Mouse (Mus musculus): ENCODE data around the gene Utp3. TPM values are rescaled to one million over a fixed set of nuclear protein-coding genes. Genes with fewer than 3 reads are reported as not detected.

The Utp3 gene
- total and polyA plus RNA-seq, 3 experiments: 55.5 to 169 (median 66.6) TPM

DNA sequence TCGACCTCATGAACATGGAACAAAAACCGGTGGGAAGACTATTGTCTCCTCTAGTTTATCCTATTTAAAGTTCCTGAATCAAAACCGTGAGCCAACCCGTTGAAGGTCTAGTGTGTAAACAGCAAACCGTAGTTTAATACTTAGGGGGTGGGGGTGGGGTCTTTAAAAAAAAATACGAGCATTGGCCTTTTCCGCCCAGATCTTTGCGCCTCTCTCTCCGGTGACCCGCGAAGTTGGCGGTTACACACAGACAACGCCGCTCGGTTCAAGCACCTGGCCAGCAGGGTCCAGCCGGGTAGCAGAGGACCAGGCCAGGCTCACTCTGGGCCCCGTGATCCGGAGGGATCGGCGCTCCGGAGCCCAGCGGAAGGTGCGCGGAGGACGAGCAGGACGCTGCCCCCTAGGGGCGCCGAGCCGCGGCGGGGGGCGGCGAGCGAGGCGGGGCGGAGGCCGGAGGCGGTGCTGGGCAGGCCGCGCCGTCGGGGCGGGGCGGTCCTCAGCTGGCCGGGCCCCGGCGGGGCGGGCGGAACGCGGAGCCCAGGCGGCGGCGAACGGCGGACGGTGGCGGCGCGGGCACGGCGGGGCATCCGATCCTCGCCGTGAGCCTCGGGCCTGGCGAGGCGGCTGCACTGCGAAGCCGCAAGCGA is 10.4 kb downstream of the Utp3 start, which contains the start of gene Rufy3:
TSS of gene Rufy3 (plus strand) at position 540 of the 647 bp plus-strand sequence.
- Histone ChIP-seq H3K9ac (ENCODE audit: insufficient read depth, low read depth) (peak within 1 kb of the TSS; percentile 63), H3K27me3 (replicated peaks) (no peaks in the 10 kb centered on the region), H3K36me3 (replicated peaks in 1 of 2; ENCODE audit: control insufficient read depth in 1 of 2, insufficient read depth in 1 of 2, low read length in 1 of 2) (peaks cover 0 to 13% of the 10 kb centered on the region in 2 experiments), H3K4me2 (ENCODE audit: insufficient read depth, low read depth, poor library complexity, severe bottlenecking) (peak within 1 kb of the TSS; percentile 96), H3K4me3 (replicated peaks in 1 of 3; ENCODE audit: low read depth in 2 of 3, low read length in 2 of 3, poor library complexity in 1 of 3) (peak within 1 kb of the TSS; percentile 84 to 92 (median 90)), H3K27ac (ENCODE audit: insufficient read depth, low read depth) (peak within 1 kb of the TSS; percentile 72), H3K4me1 (ENCODE audit: control insufficient read depth in 1 of 2, insufficient read depth in 2 of 2) (peaks cover 0 to 37% of the 10 kb centered on the region in 2 experiments; a peak in 2 of 4 replicates), H3K9me3 (replicated peaks; ENCODE audit: low read length) (no peaks in the 10 kb centered on the region), H3K79me2 (replicated peaks; ENCODE audit: control insufficient read depth, extremely low read depth, insufficient read depth, poor library complexity, severe bottlenecking) (peaks cover 47% of the 10 kb centered on the region)
- dilution Hi-C loops (cut with MboI; ENCODE audit: extremely low pct_ligation_motif_present, extremely low pct_unique_long_range_greater_than_20kb, low sequenced_read_pairs) (no loop called here), in situ Hi-C loops (cut with MboI; ENCODE audit: low pct_ligation_motif_present, low pct_unique_long_range_greater_than_20kb, low sequenced_read_pairs) (no loop called here)
- no peak for TF ChIP-seq GABPA (IDR thresholded peaks at IDR 0.05; ENCODE audit: insufficient replicate concordance, low read depth, low read length)
- TF ChIP-seq MYC (IDR thresholded peaks at IDR 0.05; ENCODE audit: low read depth, low read length): no peak
- TF ChIP-seq IRF4 (IDR thresholded peaks at IDR 0.05; ENCODE audit: low read depth, low read length): peak; percentile 39; the same call in 1 of the 2 replicates
- peak; percentile 42; the same call in 1 of the 2 replicates for TF ChIP-seq ELF1 (IDR thresholded peaks at IDR 0.05; ENCODE audit: low read depth, low read length)
- TF ChIP-seq MXI1 (IDR thresholded peaks at IDR 0.05; ENCODE audit: low read depth, low read length): peak; percentile 69
- no peak for TF ChIP-seq USF1 (IDR thresholded peaks at IDR 0.05; ENCODE audit: low read depth, low read length)
- no peak for TF ChIP-seq ZC3H11A (IDR thresholded peaks at IDR 0.05; ENCODE audit: low read depth, low read length)
- TF ChIP-seq NRF1 (IDR thresholded peaks at IDR 0.05; ENCODE audit: low read depth, low read length): peak; percentile 48; the same call in 1 of the 2 replicates
- no peak; the same call in 1 of the 2 replicates for TF ChIP-seq SMC3 (IDR thresholded peaks at IDR 0.05; ENCODE audit: low read depth, low read length)
- TF ChIP-seq ZNF384 (IDR thresholded peaks at IDR 0.05; ENCODE audit: low read depth, low read length): peak; percentile 87
- no peak for TF ChIP-seq PAX5 (IDR thresholded peaks at IDR 0.05; ENCODE audit: low read length)
- no peak for TF ChIP-seq ZKSCAN1 (IDR thresholded peaks at IDR 0.05; ENCODE audit: borderline replicate concordance, low read depth, low read length)
- TF ChIP-seq TBP (conservative IDR thresholded peaks at IDR 0.05; ENCODE audit: low read depth, low read length): no peak
- TF ChIP-seq MAFK (IDR thresholded peaks at IDR 0.05; ENCODE audit: insufficient replicate concordance, low read length): no peak
- 0 out of 2 replicates have a peak, but pooled peaks have one; percentile 28 for TF ChIP-seq MAX (IDR thresholded peaks at IDR 0.05; ENCODE audit: low read length)
- no peak for TF ChIP-seq JUND (conservative IDR thresholded peaks at IDR 0.05; ENCODE audit: low read depth, low read length)
- no peak for TF ChIP-seq ETS1 (conservative IDR thresholded peaks at IDR 0.05; ENCODE audit: low read depth, low read length)
- peak; percentile 66 for TF ChIP-seq TCF12 (IDR thresholded peaks at IDR 0.05; ENCODE audit: low read depth, low read length)
- no peak for TF ChIP-seq EP300 (IDR thresholded peaks at IDR 0.05; ENCODE audit: low read length)
- no peak for TF ChIP-seq MEF2A (IDR thresholded peaks at IDR 0.05; ENCODE audit: borderline replicate concordance, low read depth, low read length)
- peak; percentile 30; the same call in 1 of the 2 replicates for TF ChIP-seq BHLHE40 (IDR thresholded peaks at IDR 0.05; ENCODE audit: low read depth, low read length)
- no peak for TF ChIP-seq POLR2AphosphoS2 (IDR thresholded peaks at IDR 0.05; ENCODE audit: low read depth, low read length)
- no peak for TF ChIP-seq CHD1 (IDR thresholded peaks at IDR 0.05; ENCODE audit: low read depth, low read length)
- 0 out of 2 replicates have a peak, but pooled peaks have one; percentile 46 for TF ChIP-seq CHD2 (IDR thresholded peaks at IDR 0.05; ENCODE audit: low read length)
- no peak for TF ChIP-seq KAT2A (IDR thresholded peaks at IDR 0.05; ENCODE audit: insufficient replicate concordance, low read length)
- no peak for TF ChIP-seq JUN (IDR thresholded peaks at IDR 0.05; ENCODE audit: insufficient read depth, low read depth, low read length)
- no peak; the same call in none of the 2 replicates for TF ChIP-seq RAD21 (IDR thresholded peaks at IDR 0.05; ENCODE audit: low read depth, low read length)
- peak; percentile 97 for TF ChIP-seq UBTF (IDR thresholded peaks at IDR 0.05; ENCODE audit: low read depth, low read length)
- TF ChIP-seq USF2 (conservative IDR thresholded peaks at IDR 0.05; ENCODE audit: low read depth, low read length): no peak
- no peak for TF ChIP-seq RCOR1 (conservative IDR thresholded peaks at IDR 0.05; ENCODE audit: low read depth, low read length)
- TF ChIP-seq E2F4 (IDR thresholded peaks at IDR 0.05; ENCODE audit: insufficient replicate concordance, low read depth, low read length): no peak
- peak; percentile 62 for TF ChIP-seq POLR2A (IDR thresholded peaks at IDR 0.05; ENCODE audit: low read depth, low read length)
- TF ChIP-seq MAZ (IDR thresholded peaks at IDR 0.05; ENCODE audit: low read depth, low read length): peak; percentile 71
- TF ChIP-seq ZMIZ1 (IDR thresholded peaks at IDR 0.05; ENCODE audit: low read depth, low read length): no peak; the same call in 1 of the 2 replicates
- peak in 1 of 2 experiments; percentile 59; a peak in 2 of 4 replicates for TF ChIP-seq CTCF (conservative IDR thresholded peaks at IDR 0.05 in 1 of 2, IDR thresholded peaks at IDR 0.05 in 1 of 2; ENCODE audit: low read depth in 2 of 2, low read length in 2 of 2)
- peak; percentile 59; the same call in 1 of the 2 replicates for TF ChIP-seq SIN3A (IDR thresholded peaks at IDR 0.05; ENCODE audit: low read length)
- TF ChIP-seq NELFE (IDR thresholded peaks at IDR 0.05; ENCODE audit: low read depth, low read length): peak; percentile 51; the same call in 1 of the 2 replicates
- peak; percentile 26; the same call in 1 of the 2 replicates for TF ChIP-seq HCFC1 (IDR thresholded peaks at IDR 0.05; ENCODE audit: low read depth, low read length)
- no peak for DNase-seq (ENCODE audit: extremely low read depth)
